ENCODE assay signal across 14 mouse cellular contexts in genomic region chr19:5409068-5409467, GRCm38 (mm10). TPM values are rescaled to one million over a fixed set of nuclear protein-coding genes. Genes with fewer than 3 reads are reported as not detected.
DNase-seq lines count a peak whose midpoint lies in the region; ATAC-seq and TF ChIP-seq lines count a peak whose summit lies in the region.
"Had no signal": no experiment of that assay in that cellular context is flagged by ENCODE, and none has a peak within 500 bp of the region (broad histone marks: within the 10 kb centered on the region; RNA-seq: fewer than 3 reads in every experiment).

No protein-coding gene starts in this region.

- H3K9ac ChIP-seq in lung, embryonic 15.5 days = no peak overlapping the region
- H3K9ac ChIP-seq: midbrain, embryonic 12.5 days had no signal

- H3K27ac ChIP-seq in bone marrow, adult 2 months (ENCODE audit: control insufficient read depth, insufficient read depth, low read depth, low read length, poor library complexity) = peak overlapping the region; percentile 67
- peak overlapping the region; percentile 30; the same call in 1 of the 2 replicates for H3K27ac ChIP-seq in lung, embryonic 15.5 days
- H3K27ac ChIP-seq: forebrain, embryonic 10.5 days; midbrain, embryonic 12.5 days had no signal

- H3K4me2 ChIP-seq in lung, embryonic 15.5 days = no peak overlapping the region
- H3K4me2 ChIP-seq: midbrain, embryonic 12.5 days had no signal

- no peaks in the 10 kb centered on the region for H3K27me3 ChIP-seq in lung, embryonic 15.5 days
- H3K27me3 ChIP-seq: midbrain, embryonic 12.5 days had no signal

- H3K9me3 ChIP-seq in lung, embryonic 15.5 days = no peaks in the 10 kb centered on the region
- H3K9me3 ChIP-seq: forebrain, embryonic 10.5 days; midbrain, embryonic 12.5 days had no signal

- TF ChIP-seq POLR2A in bone marrow, adult 2 months (IDR thresholded peaks at IDR 0.05; ENCODE audit: borderline replicate concordance, control insufficient read depth, low read depth, low read length) = no peak

- H3K4me1 ChIP-seq in bone marrow, adult 2 months (ENCODE audit: control insufficient read depth, insufficient read depth, low read length) = peaks cover 6% of the 10 kb centered on the region
- H3K4me1 ChIP-seq in lung, embryonic 15.5 days = peaks cover 18% of the 10 kb centered on the region

- ATAC-seq in lung, embryonic 15.5 days (ENCODE audit: borderline replicate concordance, extremely low read depth, low FRiP score, low TSS enrichment) = no peak

- no peak overlapping the region for H3K4me3 ChIP-seq in bone marrow, adult 2 months (replicated peaks; ENCODE audit: control insufficient read depth, low read depth, low read length)
- H3K4me3 ChIP-seq in lung, embryonic 15.5 days = no peak overlapping the region
- H3K4me3 ChIP-seq: forebrain, embryonic 10.5 days; midbrain, embryonic 12.5 days had no signal

- H3K36me3 ChIP-seq in lung, embryonic 15.5 days = no peaks in the 10 kb centered on the region
- H3K36me3 ChIP-seq: forebrain, embryonic 10.5 days; midbrain, embryonic 12.5 days had no signal

- 68% methylated on average over 5 of the region's 5 CpGs for WGBS in bone marrow, adult 2 months
- WGBS in lung, embryonic 15.5 days = 66% methylated on average over 5 of the region's 5 CpGs

- TF ChIP-seq CTCF in bone marrow, adult 2 months (IDR thresholded peaks at IDR 0.05; ENCODE audit: control insufficient read depth, insufficient read depth, low read length) = no peak

- DNase-seq in kidney, postnatal 4 days = peak; percentile 41 to 58
- no peak for DNase-seq in kidney, adult 18-20 months
- peak; percentile 59 to 60 for DNase-seq in heart, adult 9 months (ENCODE audit: low spot score in 2 of 2)
- no peak for DNase-seq in adrenal gland, postnatal 14 days
- no peak for DNase-seq in adrenal gland, adult 18-20 months (ENCODE audit: low spot score in 2 of 2)
- no peak for DNase-seq in c-Kit-positive CD71-positive TER-119-positive erythroid progenitor cells, embryonic 14.5 days (ENCODE audit: low spot score)
- DNase-seq: adrenal gland, adult 2 months; cerebellum, postnatal 36 days had no signal

RNA-seq across cellular contexts. Expression of gene Tsga10ip, which starts 6.7 kb away (rescaled TPM):
- not detected in 2 replicates for polyA plus RNA-seq in bone marrow, adult 2 months (2011; ENCODE audit: insufficient read depth, insufficient read length, low replicate concordance, missing spikeins)
- polyA plus RNA-seq in lung, embryonic 15.5 days (2015; fragmentation: Nextera tagmentation; extraction: Ambion mirVana) = 0.59 and 0.79 TPM in 2 replicates
- not detected in 2 replicates for total RNA-seq in adrenal gland, postnatal 14 days (2021)
- under 1 TPM in 1 of 2 experiments, not detected in 1; 0.96 TPM for total RNA-seq in adrenal gland, adult 18-20 months (2021)
- total RNA-seq: adrenal gland, adult 2 months had no signal
- polyA plus RNA-seq: adrenal gland, adult 2 months; forebrain, embryonic 10.5 days; neural tube, embryonic 14.5 days had no signal

RNA-seq across cellular contexts. Expression of gene Drap1, which starts 15.7 kb away (rescaled TPM):
- 169 and 195 TPM in 2 replicates for polyA plus RNA-seq in bone marrow, adult 2 months (2011; ENCODE audit: insufficient read depth, insufficient read length, low replicate concordance, missing spikeins)
- polyA plus RNA-seq in lung, embryonic 15.5 days (2015; fragmentation: Nextera tagmentation; extraction: Ambion mirVana) = 243 and 268 TPM in 2 replicates
- 210 and 236 TPM in 2 replicates for total RNA-seq in adrenal gland, postnatal 14 days (2021)
- total RNA-seq in adrenal gland, adult 18-20 months (2021) = 100 to 1,000 TPM; 266 to 283 TPM

RNA-seq across cellular contexts. Expression of gene AI837181, which starts 15.9 kb away (rescaled TPM):
- 7.0 and 21.5 TPM in 2 replicates for polyA plus RNA-seq in bone marrow, adult 2 months (2011; ENCODE audit: insufficient read depth, insufficient read length, low replicate concordance, missing spikeins)
- polyA plus RNA-seq in lung, embryonic 15.5 days (2015; fragmentation: Nextera tagmentation; extraction: Ambion mirVana) = 56.5 and 58.6 TPM in 2 replicates
- total RNA-seq in adrenal gland, postnatal 14 days (2021) = 36.8 and 45.1 TPM in 2 replicates
- 10 to 100 TPM; 46.5 to 47.2 TPM for total RNA-seq in adrenal gland, adult 18-20 months (2021)

RNA-seq across cellular contexts. Expression of gene Sart1, which starts 20.6 kb away (rescaled TPM):
- 161 and 213 TPM in 2 replicates for polyA plus RNA-seq in bone marrow, adult 2 months (2011; ENCODE audit: insufficient read depth, insufficient read length, low replicate concordance, missing spikeins)
- polyA plus RNA-seq in lung, embryonic 15.5 days (2015; fragmentation: Nextera tagmentation; extraction: Ambion mirVana) = 67.1 and 81.7 TPM in 2 replicates
- 73.0 and 75.7 TPM in 2 replicates for total RNA-seq in adrenal gland, postnatal 14 days (2021)
- 10 to 100 TPM; 79.8 to 85.0 TPM for total RNA-seq in adrenal gland, adult 18-20 months (2021)

RNA-seq across cellular contexts. Expression of gene Fosl1, which starts 38.3 kb away (rescaled TPM):
- not detected in 2 replicates for polyA plus RNA-seq in bone marrow, adult 2 months (2011; ENCODE audit: insufficient read depth, insufficient read length, low replicate concordance, missing spikeins)
- polyA plus RNA-seq in lung, embryonic 15.5 days (2015; fragmentation: Nextera tagmentation; extraction: Ambion mirVana) = not detected in 2 replicates
- total RNA-seq in adrenal gland, postnatal 14 days (2021) = 0.98 and 1.1 TPM in 2 replicates
- total RNA-seq in adrenal gland, adult 18-20 months (2021) = 1 to 10 TPM; 1.1 to 4.9 TPM
- total RNA-seq: layer of hippocampus, postnatal 14 days had no signal
- polyA plus RNA-seq: forebrain, embryonic 10.5 days; midbrain, embryonic 12.5 days; neural tube, embryonic 14.5 days had no signal

Comparison
In these comparisons a context has a peak if more than half of its experiments do, and no peak if none do; other contexts are left out.
1. DNase-seq: peak in kidney, postnatal 4 days (2 of 2) and heart, adult 9 months (2 of 2); none in kidney, adult 18-20 months (single experiment), adrenal gland, postnatal 14 days (single experiment), adrenal gland, adult 18-20 months (0 of 2) and c-Kit-positive CD71-positive TER-119-positive erythroid progenitor cells, embryonic 14.5 days (single experiment).